Mouse (Mus musculus) MEL (cell line): Measurements from ENCODE around the gene Nomo1.

Experiments
- MAZ ChIP-seq: IDR thresholded peaks from 2 replicates; pipeline ENCODE4 v1.6.1; 2012; ENCODE audit warnings: low read depth, mild to moderate bottlenecking, inconsistent platforms, low read length, improper control_type of control experiment
- MXI1 ChIP-seq: IDR thresholded peaks from 2 replicates; pipeline ENCODE4 v1.6.1; 2011; ENCODE audit warnings: mild to moderate bottlenecking, low read depth, low read length, improper control_type of control experiment
- RCOR1 ChIP-seq: IDR thresholded peaks from 2 replicates; pipeline ENCODE4 v1.6.1; 2012; ENCODE audit warnings: low read depth, mild to moderate bottlenecking, inconsistent platforms, low read length, improper control_type of control experiment
- USF1 ChIP-seq: IDR thresholded peaks from 2 replicates; pipeline ENCODE4 v1.6.1; 2014; ENCODE audit warnings: low read depth, mild to moderate bottlenecking, inconsistent platforms, low read length, improper control_type of control experiment, moderate library complexity

DNA sequence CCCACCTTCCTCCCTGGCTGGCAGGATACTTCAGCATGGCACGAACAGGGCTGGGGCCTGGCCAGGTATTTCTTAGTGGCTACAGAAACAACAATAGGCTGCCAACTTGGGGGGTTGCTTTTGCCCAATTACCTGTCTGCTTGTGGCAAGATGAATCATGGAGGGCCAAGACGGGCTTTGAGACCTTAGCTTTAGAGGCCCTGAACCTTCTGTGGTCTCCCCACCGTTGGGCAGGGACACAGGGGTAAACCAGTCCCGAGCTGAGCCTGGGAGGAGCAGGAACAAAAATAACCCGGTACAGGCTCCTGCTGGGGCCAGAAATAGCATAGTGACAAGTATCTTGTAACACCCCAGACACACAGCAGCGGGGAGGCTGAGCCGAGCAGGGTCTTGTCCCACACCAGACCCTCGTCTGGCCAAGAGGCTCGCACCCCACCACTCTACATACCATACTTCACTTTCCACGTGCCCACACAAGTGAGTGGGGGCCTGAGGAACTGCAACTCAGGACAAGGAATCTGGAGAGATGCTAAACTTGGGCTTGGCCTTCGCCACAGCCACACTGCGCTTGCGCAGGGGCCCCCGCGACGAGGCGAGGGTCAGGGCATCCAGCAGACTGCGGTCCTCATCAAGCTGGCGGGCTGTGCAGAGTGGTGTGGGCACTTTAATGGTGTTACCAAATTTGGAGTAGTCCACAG lies 64.9 kb downstream of the Nomo1 start:
- no peak for TF ChIP-seq USF1
- no peak for TF ChIP-seq MAZ
- no peak for TF ChIP-seq MXI1
- TF ChIP-seq RCOR1, result no peak
